Mouse (Mus musculus): ENCODE measurements at regions not wholly inside any gene's neighbourhood (a gene's known extent, or its start where the extent isn't known, plus 50 kb on each side); places are given as distances from the start of the nearest gene placed in this dataset.

DNA sequence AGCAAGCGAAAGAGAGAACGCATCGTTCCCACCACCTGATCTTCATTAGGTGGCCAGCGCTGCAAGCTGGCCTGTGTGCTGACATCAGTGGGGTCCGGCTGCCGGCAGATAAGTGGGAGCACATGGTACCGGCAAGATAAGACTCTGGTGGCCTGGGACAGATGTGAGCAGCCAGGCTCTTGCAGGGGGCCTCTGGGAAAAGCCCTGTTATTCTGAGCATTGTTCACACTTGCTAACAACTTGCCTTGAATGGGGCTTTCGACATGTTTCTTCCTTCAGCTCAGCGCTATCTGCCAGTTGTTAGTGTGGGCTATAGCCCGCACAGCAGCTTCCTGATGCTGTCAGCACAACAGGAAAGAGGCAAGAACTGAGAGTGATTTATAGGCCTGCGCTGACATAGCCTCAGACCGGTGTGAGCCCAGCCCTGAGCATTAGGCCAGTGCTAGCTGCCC is 57.9 kb upstream of the Runx1 start:
- no peak overlapping the region for H3K27ac ChIP-seq (ENCODE audit: control insufficient read depth, insufficient read depth, low read length)
- peak; percentile 11 for DNase-seq
- peaks cover 14% of the 10 kb centered on the region for H3K4me1 ChIP-seq (replicated peaks; ENCODE audit: control insufficient read depth, insufficient read depth, low read length)
- 35% methylated on average over 12 of the region's 12 CpGs for whole genome bisulfite sequencing
- TF ChIP-seq CTCF (IDR thresholded peaks at IDR 0.05; ENCODE audit: borderline replicate concordance, control insufficient read depth, extremely low read depth, insufficient read depth, low read length, poor library complexity) = no peak
- no peak for TF ChIP-seq POLR2A (IDR thresholded peaks at IDR 0.05; ENCODE audit: control insufficient read depth, extremely low read depth, insufficient read depth, low read length, poor library complexity)
- no peaks in the 10 kb centered on the region for H3K36me3 ChIP-seq (ENCODE audit: control insufficient read depth, insufficient read depth, low read length)
- H3K4me3 ChIP-seq (ENCODE audit: control insufficient read depth, insufficient read depth, low read length) = no peak overlapping the region
- H3K27me3 ChIP-seq (ENCODE audit: control insufficient read depth, insufficient read depth, low read length) = no peaks in the 10 kb centered on the region

- no peak overlapping the region for H3K27ac ChIP-seq (ENCODE audit: control insufficient read depth, insufficient read depth, low read length)
- 63% methylated on average over 3 of the region's 3 CpGs for WGBS
- DNase-seq = no peak
- TF ChIP-seq POLR2A (IDR thresholded peaks at IDR 0.05; ENCODE audit: control insufficient read depth, extremely low read depth, insufficient read depth, low read length, poor library complexity) = no peak
- no peak for TF ChIP-seq CTCF (IDR thresholded peaks at IDR 0.05; ENCODE audit: borderline replicate concordance, control insufficient read depth, extremely low read depth, insufficient read depth, low read length, poor library complexity)
- H3K4me1 ChIP-seq (replicated peaks; ENCODE audit: control insufficient read depth, insufficient read depth, low read length) = peaks cover 14% of the 10 kb centered on the region
- no peak overlapping the region for H3K4me3 ChIP-seq (ENCODE audit: control insufficient read depth, insufficient read depth, low read length)
- H3K36me3 ChIP-seq (ENCODE audit: control insufficient read depth, insufficient read depth, low read length) = no peaks in the 10 kb centered on the region
- H3K27me3 ChIP-seq (ENCODE audit: control insufficient read depth, insufficient read depth, low read length) = no peaks in the 10 kb centered on the region
Observed at GRCm38 (mm10) chr16:92880356-92881043, 54.6 kb upstream of the Runx1 start.

DNA sequence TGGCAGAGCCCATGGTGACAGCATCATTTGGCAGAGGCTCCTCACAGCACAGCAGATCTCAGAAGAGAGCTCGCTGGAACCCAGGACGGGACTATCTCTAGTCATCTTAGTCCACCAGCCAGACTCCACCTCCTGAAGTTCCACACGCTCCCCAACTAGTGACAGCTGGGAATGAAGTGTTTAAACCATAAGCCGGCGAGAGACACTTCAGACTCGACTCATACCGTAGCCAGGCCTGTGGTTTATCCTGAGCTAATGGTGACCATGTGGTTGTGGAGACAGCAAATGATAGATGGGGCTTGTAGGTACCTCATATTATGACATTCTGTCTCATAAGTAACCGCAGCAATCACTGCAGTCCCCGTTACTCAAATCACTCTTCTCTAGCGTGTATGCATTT is 52.1 kb upstream of the Runx1 start:
- H3K27ac ChIP-seq (ENCODE audit: control insufficient read depth, insufficient read depth, low read length) = no peak overlapping the region
- no peaks in the 10 kb centered on the region for H3K27me3 ChIP-seq (ENCODE audit: control insufficient read depth, insufficient read depth, low read length)
- H3K4me3 ChIP-seq (ENCODE audit: control insufficient read depth, insufficient read depth, low read length) = no peak overlapping the region
- WGBS = 94% methylated on average over 10 of the region's 10 CpGs
- DNase-seq = no peak
- peaks cover 11% of the 10 kb centered on the region for H3K4me1 ChIP-seq (replicated peaks; ENCODE audit: control insufficient read depth, insufficient read depth, low read length)
- TF ChIP-seq CTCF (IDR thresholded peaks at IDR 0.05; ENCODE audit: borderline replicate concordance, control insufficient read depth, extremely low read depth, insufficient read depth, low read length, poor library complexity) (no peak), POLR2A (IDR thresholded peaks at IDR 0.05; ENCODE audit: control insufficient read depth, extremely low read depth, insufficient read depth, low read length, poor library complexity) (no peak)
- no peaks in the 10 kb centered on the region for H3K36me3 ChIP-seq (ENCODE audit: control insufficient read depth, insufficient read depth, low read length)
